Mouse (Mus musculus) heart, adult 2 months (tissue): ENCODE data around the gene Ucn2. TPM values are rescaled to one million over a fixed set of nuclear protein-coding genes. Genes with fewer than 3 reads are reported as not detected.

Source experiments
- DNase-seq, 2 experiments: peaks; one replicate each; pipeline ENCODE4 v3.0.0; 2021
- H3K27ac ChIP-seq: fragments of 200-600 bp; 2 replicates; pipeline ENCODE4 v1.8.1; 2022
- H3K27me3 ChIP-seq: fragments of 200-500 bp; 2 replicates; pipeline ENCODE4 v1.6.1; 2012; ENCODE audit warnings: mild to moderate bottlenecking, low read length, inconsistent platforms, mixed read lengths; ENCODE audit not compliant: control insufficient read depth, insufficient read depth
- H3K36me3 ChIP-seq: fragments of 200-500 bp; 2 replicates; pipeline ENCODE4 v1.6.1; 2012; ENCODE audit warnings: low read length, inconsistent platforms; ENCODE audit not compliant: control insufficient read depth, insufficient read depth
- H3K4me1 ChIP-seq: fragments of 200-500 bp; 2 replicates; pipeline ENCODE4 v1.6.1; 2011; ENCODE audit warnings: low read length; ENCODE audit not compliant: control insufficient read depth, insufficient read depth
- H3K4me3 ChIP-seq: fragments of 200-600 bp; 2 replicates; pipeline ENCODE4 v1.8.1; 2022
- H3K79me2 ChIP-seq: fragments of 200-500 bp; replicated peaks from 2 replicates; pipeline ENCODE4 v1.6.1; 2012; ENCODE audit warnings: mild to moderate bottlenecking, inconsistent platforms, low read length, moderate library complexity, mixed read lengths; ENCODE audit not compliant: control insufficient read depth, insufficient read depth
- H3K9ac ChIP-seq: fragments of 200-500 bp; 2 replicates; pipeline ENCODE4 v1.6.1; 2012; ENCODE audit warnings: low read depth, mild to moderate bottlenecking, control low read depth, inconsistent platforms, low read length, mixed read lengths
- CTCF ChIP-seq: fragments of 200-600 bp; IDR thresholded peaks from 2 replicates; pipeline ENCODE4 v1.8.1; 2022; ENCODE audit warnings: antibody characterized with exemption, mild to moderate bottlenecking, moderate library complexity
- EP300 ChIP-seq: fragments of 200-500 bp; IDR thresholded peaks from 2 replicates; pipeline ENCODE4 v1.6.1; 2011; ENCODE audit warnings: low read depth, low read length, control low read depth; ENCODE audit not compliant: insufficient read depth
- POLR2A ChIP-seq: fragments of 200-500 bp; IDR thresholded peaks from 2 replicates; pipeline ENCODE4 v1.6.1; 2011; ENCODE audit warnings: mild to moderate bottlenecking, low read depth, low read length, control low read depth; ENCODE audit not compliant: insufficient read depth
- WGBS: fragments of 180-500 bp; shearing (Covaris S2); methylation state at CpG from one replicate; pipeline ENCODE4 v1.1.7; 2018; 5-methylcytosine and 5-hydroxymethylcytosine counted together
- intact Hi-C: fragments of 180-260 bp; cut with DNase I; formaldehyde crosslinking; loops from one replicate; pipeline ENCODE4 v1.15.1; 2025
- polyA plus RNA-seq: library from polyadenylated mRNA; depleted of rRNA; stranded (reverse); fragments of >200 nt; gene quantifications from 2 replicates; pipeline ENCODE4 v1.2.3, GENCODE M21; 2012
- total RNA-seq, 2 experiments: library from RNA; stranded (reverse); gene quantifications; 2 replicates each; pipeline ENCODE4 v1.2.3; 2021

Ucn2 gene
- total and polyA plus RNA-seq, 3 experiments: not detected

DNA sequence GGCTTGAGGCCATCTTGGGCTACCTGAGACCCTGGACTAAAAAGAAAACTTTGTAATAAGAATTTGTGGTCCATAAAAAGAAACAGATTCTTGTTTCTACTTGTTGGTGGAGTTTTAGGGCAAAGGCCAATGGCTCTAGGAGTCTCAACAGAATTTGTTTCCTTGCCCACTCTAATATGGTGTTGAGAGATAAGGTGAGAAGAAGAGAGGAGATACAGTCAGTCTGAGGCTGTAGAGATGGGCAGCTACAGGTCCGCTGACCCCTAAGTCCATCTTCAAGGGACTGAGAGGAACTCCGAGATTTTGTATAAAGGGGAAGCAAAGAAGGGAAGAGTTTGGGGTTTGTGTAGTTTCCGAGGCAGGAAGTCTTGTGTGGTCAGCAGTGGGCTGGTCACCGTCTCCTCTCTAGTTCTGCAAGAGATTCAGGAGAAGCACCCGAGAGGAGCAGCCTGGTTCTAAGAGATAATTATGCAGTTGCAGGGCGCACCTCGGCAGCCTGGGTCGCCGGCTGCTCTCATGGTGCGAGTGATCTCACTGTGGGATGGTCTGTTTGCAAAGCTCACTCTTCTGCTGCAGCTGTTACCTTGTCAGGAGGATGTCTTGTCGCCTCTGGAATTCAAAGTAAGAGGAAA is 31.3 kb downstream of the Ucn2 start:
- no peak overlapping the region for H3K4me3 ChIP-seq
- H3K27me3 ChIP-seq: no peaks in the 10 kb centered on the region
- H3K27ac ChIP-seq: no peak overlapping the region
- H3K36me3 ChIP-seq: no peaks in the 10 kb centered on the region
- no peaks in the 10 kb centered on the region for H3K4me1 ChIP-seq
- whole genome bisulfite sequencing: 60% methylated on average over 11 of the region's 11 CpGs
- no peaks in the 10 kb centered on the region for H3K79me2 ChIP-seq
- TF ChIP-seq EP300: no peak
- TF ChIP-seq CTCF: no peak
- TF ChIP-seq POLR2A: no peak
- H3K9ac ChIP-seq: no peak overlapping the region
- DNase-seq: no peak
- intact Hi-C loops: no loop called here

DNA sequence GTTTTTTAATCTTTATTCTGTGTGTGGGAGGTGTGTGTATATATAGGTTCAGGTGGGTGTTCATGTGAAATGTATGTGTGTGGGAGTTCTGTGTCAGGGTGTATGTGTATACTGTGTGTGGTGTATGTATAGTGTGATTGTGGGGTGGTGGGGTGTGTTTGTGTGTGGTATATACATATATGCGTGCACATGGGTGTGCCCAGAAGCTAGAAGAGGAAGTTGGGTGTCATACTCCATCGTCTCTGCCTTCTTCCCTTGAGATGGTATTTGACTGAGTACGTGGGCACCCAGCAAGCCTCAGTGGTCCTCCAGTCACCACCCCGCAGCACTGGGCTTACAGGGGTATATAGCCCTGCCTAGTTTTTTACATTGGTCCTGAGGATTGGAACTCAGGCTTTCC is 35.6 kb downstream of the Ucn2 start:
- Histone ChIP-seq H3K27me3 (no peaks in the 10 kb centered on the region), H3K36me3 (no peaks in the 10 kb centered on the region), H3K4me1 (no peaks in the 10 kb centered on the region), H3K27ac (no peak overlapping the region), H3K79me2 (no peaks in the 10 kb centered on the region), H3K4me3 (no peak overlapping the region), H3K9ac (no peak overlapping the region)
- TF ChIP-seq EP300 (no peak), CTCF (no peak), POLR2A (no peak)
- 72% methylated on average over 4 of the region's 4 CpGs for WGBS
- DNase-seq: peak in 1 of 2 experiments; percentile 21
- intact Hi-C loops: no loop called here

DNA sequence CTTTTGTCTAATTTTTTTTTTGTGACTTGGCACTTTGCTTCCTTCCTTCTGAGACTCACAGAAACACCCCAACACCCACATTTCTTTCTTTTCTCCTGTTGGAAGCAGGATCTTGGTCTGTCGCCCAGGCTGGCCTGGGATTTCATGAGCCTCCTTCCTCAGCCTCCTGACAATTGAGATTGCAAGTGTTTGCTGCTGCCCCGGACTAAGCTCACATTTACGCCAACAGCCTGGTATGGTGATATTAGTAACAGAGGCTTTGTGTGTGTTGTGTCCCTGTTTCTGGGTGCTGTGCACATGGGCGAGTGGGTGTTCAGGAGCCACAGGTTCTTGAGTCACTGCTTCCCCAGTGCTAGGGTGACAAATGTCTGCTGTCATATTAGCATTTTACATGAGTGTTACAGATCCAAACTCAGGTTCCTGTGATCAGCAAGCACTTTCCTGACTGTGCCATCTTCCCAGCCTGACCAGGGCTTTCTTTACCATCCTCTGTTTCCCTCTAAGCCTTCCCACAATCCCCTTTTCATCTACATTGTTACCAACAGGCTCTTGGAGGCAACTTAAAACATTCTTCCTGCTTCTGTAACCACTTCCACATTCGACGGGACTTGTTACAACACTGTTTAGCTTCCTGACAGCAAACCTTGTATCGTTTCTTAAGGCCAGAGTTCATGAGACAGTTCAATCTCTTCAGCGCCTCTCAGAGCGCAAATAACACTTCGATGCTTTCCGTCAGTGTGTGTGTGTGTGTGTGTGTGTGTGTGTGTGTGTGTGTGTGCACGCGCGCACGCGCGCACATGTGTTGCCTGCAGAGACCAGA is 37.3 kb downstream of the Ucn2 start:
- no peaks in the 10 kb centered on the region for H3K27me3 ChIP-seq
- intact Hi-C loops: no loop called here
- 77% methylated on average over 17 of the region's 17 CpGs for WGBS
- no peaks in the 10 kb centered on the region for H3K36me3 ChIP-seq
- TF ChIP-seq POLR2A: no peak
- no peak overlapping the region for H3K9ac ChIP-seq
- no peak overlapping the region for H3K27ac ChIP-seq
- H3K4me3 ChIP-seq: no peak overlapping the region
- no peaks in the 10 kb centered on the region for H3K79me2 ChIP-seq
- H3K4me1 ChIP-seq: peaks cover 8% of the 10 kb centered on the region
- peak in 1 of 2 experiments; percentile 15 for DNase-seq

DNA sequence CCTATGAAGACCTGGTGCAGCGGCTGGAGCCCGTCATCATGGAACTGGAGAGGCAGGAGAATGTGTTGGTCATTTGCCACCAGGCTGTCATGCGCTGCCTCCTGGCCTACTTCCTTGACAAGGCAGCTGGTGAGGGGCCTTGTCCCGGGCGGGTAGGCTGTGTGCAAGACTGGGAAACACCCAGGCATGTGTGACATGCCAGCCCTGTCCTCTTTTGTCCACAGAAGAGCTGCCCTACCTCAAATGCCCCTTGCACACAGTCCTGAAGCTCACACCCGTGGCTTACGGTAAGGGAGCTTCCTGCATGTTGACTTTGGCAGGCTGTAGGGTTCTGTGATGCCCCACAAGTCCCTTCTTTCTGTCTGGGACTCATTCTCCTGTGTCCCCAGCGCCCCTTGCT is 41.7 kb downstream of the Ucn2 start:
- Histone ChIP-seq H3K27ac (0 out of 2 replicates have a peak overlapping the region, but pooled peaks have one; percentile 43), H3K27me3 (no peaks in the 10 kb centered on the region), H3K36me3 (no peaks in the 10 kb centered on the region), H3K79me2 (no peaks in the 10 kb centered on the region), H3K4me3 (no peak overlapping the region), H3K4me1 (peaks cover 8% of the 10 kb centered on the region), H3K9ac (no peak overlapping the region)
- DNase-seq: peak; percentile 50 to 62
- intact Hi-C loops: no loop called here
- no peak for TF ChIP-seq CTCF
- peak; percentile 92 for TF ChIP-seq EP300
- WGBS: 28% methylated on average over 8 of the region's 8 CpGs

DNA sequence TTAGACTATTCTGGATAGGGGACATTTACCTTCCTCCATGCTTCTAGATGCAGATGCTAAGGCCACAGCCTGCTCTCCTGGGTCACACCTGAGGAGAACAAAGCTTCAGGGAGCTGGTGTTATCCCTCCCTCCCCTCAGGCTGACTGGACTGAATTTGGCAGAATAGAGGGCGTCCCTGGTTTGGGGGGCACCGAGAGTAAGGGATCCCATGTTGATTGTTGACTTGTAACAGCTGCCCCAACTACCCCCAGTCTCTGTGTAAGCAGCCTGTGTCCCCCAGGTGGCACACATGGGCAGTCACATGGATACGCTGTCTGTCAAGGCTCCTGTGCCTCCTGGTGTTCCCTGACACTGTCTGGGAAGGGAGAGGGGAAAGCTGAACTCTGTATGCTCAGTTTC is 42.6 kb downstream of the Ucn2 start:
- TF ChIP-seq CTCF (no peak), POLR2A (no peak), EP300 (no peak)
- DNase-seq: no peak
- H3K27ac ChIP-seq: no peak overlapping the region
- intact Hi-C loops: no loop called here
- no peak overlapping the region for H3K9ac ChIP-seq
- no peaks in the 10 kb centered on the region for H3K36me3 ChIP-seq
- no peak overlapping the region for H3K4me3 ChIP-seq
- no peaks in the 10 kb centered on the region for H3K79me2 ChIP-seq
- no peaks in the 10 kb centered on the region for H3K27me3 ChIP-seq
- H3K4me1 ChIP-seq: peaks cover 8% of the 10 kb centered on the region
- WGBS: 87% methylated on average over 3 of the region's 3 CpGs

DNA sequence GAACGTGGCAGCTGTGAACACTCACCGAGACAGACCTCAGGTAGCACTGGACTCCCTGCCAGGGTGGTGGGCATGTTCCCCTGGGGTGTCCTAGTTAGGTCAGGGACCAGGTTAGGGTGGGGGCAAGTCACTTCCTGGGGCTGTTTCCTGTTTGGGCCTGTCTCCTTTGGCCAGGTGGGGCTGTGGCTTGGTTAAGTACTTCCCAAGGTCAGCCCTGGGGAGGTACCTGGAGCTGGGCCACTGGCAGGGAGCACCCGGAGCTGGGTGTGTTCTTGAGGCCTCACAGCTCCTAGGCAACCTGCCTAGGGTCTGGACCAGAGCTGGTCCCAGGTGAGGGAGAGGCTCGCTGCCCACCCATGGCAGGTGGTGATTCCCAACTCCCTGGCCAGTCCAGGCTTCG is 43.1 kb downstream of the Ucn2 start:
- peak in 1 of 2 experiments; percentile 19 for DNase-seq
- Histone ChIP-seq H3K27me3 (no peaks in the 10 kb centered on the region), H3K4me1 (peaks cover 8% of the 10 kb centered on the region), H3K79me2 (no peaks in the 10 kb centered on the region), H3K36me3 (no peaks in the 10 kb centered on the region), H3K4me3 (no peak overlapping the region), H3K27ac (no peak overlapping the region), H3K9ac (no peak overlapping the region)
- TF ChIP-seq CTCF: no peak
- TF ChIP-seq POLR2A: no peak
- no peak for TF ChIP-seq EP300
- 70% methylated on average over 5 of the region's 5 CpGs for WGBS
- intact Hi-C loops: no loop called here
